Mouse (Mus musculus) left cerebral cortex, adult 9 months (tissue): Measurements from ENCODE around the gene Efcc1.

ENCODE experiments used
- DNase-seq, 2 experiments: peaks; one replicate each; pipeline ENCODE4 v3.0.0; 2022; ENCODE audit warnings: low spot score in 2 of 2

The Efcc1 gene

DNA sequence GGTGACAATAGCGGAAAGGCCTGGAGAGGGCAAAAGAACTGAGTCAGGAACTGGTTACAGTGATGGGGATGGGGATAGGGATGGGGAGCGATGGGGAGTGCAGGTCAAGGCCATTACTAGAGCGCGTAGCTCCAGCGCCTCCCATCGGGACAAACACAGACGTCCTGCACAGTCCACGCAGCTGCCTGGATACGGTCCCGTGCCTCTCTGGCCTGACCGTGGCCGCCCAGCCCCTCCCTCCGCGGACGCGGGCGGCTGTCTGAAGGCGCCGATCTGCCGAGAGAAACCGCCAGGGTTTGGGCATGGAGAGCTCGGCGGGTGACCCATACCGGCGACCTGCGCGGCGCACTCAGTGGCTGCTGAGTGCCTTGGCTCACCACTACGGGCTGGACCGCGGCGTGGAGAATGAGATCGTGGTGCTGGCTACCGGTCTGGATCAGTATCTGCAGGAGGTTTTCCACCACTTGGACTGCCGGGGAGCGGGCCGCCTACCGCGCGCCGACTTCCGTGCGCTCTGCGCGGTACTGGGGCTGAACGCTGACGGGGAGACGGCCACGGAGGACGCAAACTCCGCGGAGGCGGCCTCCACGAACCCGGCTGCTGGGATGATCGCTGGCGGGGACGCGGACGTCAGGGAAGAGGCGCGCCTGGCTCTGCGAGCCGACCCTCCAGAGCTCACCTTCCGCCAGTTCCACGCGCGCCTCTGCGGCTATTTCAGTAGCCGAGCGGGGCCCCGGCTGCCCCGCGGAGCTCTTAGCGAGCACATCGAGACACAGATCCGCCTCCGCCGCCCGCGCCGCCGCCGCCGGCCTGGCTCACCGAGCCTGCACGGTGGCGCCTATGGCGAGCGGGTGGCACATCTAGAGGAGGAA is at the start of gene Efcc1:
TSS of gene Efcc1 (plus strand) at position 279 of the 872 bp plus-strand sequence.
- DNase-seq = peak in 1 of 2 experiments; percentile 63

DNA sequence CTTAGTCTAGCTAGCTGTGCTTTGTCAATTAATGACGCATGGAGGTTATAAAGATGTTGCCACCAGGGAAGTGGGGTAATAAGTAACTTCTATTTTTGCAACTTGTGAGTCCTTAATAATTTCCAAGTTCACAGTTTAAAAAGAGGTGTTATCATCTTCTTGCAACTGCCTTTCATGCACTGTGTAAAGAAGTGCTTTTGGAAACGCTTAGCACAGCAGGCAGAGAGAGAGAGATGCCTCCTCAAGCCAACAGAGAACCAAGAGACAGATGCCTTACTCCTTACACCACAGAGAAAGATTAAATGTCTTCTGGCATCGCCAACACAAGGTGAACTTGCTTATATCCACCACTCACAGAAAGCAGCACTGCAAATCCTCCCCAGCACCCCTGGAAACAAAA is 34.7 kb upstream of the Efcc1 start:
- DNase-seq = no peak

DNA sequence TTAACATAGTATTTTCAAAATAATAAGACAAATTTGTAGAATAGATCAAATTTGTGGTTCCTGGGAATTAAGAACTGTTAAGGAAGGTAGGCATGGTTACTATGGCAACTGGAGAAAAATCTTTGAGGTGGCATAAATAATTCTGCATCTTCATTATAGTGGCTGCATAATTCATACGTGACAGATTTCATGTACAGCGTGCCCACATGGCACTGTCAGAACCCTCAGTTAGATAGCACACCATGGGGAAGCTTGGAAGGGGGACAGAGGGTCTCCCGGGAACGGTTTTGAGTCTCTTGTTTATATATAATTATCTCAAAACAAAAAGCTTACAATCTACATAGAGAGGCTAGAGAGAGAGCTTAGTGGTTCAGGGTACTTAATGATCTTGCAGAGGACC is 34.1 kb upstream of the Efcc1 start:
- no peak for DNase-seq

DNA sequence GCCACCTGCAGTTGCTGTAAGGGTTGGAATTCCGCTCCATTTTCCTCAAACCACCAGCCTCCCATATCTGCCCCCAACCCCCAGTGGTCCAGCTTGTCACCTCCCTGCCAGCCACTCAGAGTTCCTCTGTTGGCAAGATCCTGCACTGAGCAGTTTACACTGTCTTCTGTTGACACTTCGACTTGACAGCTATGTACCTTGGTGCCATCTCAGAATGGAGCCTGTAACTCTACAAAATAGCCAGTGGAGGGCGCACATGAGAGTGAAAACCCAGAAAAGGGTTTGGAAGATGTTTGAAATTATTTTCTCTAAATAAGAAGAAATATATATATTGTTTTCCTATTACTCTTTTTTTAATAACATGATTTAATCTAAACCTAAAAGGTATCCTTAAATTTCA is 24.4 kb upstream of the Efcc1 start:
- DNase-seq = no peak

DNA sequence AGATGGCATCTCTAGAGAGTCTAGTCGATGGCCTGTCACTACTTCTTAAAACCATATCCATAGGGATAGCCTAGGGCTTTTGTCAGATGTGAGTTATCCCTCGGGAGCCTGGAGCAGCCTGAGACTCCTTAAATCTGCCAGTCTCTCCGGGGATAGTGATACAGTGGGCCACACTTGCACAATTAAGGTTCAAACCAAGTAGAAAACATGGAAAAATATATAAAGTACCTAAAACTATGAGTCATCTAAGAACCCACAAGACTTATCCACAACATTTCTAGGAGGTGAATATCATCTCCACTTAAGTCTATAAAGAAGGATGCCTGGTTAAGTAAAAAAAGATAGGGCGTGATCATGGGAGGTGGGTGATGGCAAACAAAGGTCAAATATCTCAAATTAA is 18.4 kb upstream of the Efcc1 start:
- no peak for DNase-seq

DNA sequence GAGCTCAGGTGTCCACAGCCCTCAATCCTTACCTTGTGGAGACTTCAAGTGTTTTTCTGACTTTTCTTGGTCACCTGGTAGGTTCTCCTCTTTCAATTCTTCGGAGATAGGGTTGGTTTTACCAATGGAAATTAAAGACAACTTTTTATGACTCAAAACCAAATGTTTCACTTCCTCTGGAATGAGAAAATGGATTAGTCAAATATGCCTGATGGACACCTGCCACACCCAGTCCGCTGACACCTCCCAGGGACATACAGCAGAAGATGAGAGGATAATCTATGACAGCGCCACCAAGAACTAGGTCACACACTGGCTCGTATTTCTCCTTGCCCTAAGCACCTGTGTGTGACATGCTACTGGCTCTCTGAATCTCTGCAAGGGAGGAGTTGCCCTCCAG is 16.6 kb upstream of the Efcc1 start:
- DNase-seq = no peak

DNA sequence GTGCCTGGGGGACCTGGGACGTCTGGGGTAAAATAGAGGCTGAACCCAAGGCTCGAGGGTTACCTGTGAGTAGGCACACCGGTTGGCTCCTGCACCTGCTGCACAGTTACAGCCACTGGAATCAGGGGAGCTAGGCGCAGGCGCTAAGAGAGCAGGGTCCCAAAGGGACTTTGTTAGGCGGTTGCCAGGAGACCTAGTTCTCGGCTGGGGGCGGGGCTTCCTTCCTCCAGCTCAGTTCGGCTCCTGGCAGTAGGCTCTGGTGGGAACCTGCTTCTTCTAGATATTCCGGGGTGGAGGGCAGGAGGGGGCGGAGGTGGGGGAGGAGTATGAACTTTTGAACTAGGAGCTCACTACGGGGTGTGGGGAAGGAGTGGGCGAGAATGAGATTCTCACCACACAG is 8.0 kb upstream of the Efcc1 start:
- DNase-seq = peak in 1 of 2 experiments; percentile 19

DNA sequence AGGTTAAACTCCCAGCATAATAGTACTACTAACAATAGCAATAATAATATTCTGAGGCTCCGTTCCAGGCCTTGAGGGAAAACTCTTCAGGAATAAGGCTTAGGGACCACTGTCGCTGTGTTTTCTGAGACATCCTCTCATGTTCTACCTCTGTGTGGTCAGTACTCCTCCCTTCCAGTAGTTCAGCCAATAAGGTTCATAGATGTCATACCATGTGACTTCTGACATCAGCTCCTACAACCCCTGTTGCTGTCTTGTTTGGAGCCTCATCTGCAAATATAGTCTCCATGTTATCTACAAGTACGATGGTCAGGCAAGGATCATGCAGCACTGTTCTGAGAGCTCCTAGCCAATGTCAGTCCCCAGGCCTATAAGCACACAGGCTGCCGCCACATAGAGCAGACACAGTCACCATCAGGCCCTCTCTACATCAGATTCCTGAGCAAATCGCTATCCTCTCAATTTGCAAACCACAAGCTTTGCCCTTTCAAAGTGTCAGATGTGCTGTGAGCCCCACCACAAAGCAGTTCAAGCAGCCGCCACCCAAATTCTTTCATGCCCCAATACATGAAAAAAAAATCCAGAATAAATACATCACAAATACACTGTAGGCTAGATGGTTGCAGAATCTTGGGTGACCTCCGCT is 5.3 kb upstream of the Efcc1 start:
- DNase-seq = no peak

DNA sequence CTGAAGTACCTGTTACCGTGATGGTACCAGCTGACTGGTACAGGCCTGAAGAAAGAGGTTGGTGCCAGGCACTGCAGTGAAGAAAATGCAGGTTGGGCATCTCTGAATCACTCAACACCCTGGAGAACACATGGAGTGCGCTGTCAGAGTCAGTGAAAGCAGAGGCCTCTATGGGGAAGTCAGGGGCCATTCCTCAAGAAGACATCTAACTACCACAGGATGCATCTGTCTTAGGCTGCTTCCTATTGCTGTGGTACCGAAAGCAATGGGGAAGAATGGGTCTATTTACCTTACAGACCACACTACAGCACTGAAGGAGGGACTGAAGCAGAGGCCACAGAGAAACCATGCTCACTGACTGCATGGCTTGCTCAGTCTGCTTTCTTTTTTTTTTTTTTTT is 2.6 kb upstream of the Efcc1 start:
- DNase-seq = no peak

DNA sequence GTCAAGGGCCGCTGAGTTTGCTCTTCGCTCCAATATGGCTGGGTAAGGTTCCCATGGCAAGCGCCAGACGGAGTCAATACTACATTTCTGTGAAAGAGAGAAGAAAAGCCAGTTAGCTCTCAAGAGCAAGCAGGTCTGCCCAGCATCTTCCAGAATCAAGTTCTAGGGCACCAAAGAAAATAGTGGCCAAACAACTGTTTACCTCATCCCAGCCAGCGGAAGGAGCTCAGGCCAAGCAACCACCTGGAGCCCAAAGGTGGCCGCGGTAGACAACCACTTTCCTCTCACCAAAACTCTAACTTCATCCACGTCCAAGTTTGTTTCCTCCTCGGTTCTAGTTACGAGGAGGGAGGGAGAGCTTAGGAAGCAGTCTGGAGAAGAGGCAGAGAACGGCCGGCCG is 528 bp upstream of the Efcc1 start:
- DNase-seq = no peak

DNA sequence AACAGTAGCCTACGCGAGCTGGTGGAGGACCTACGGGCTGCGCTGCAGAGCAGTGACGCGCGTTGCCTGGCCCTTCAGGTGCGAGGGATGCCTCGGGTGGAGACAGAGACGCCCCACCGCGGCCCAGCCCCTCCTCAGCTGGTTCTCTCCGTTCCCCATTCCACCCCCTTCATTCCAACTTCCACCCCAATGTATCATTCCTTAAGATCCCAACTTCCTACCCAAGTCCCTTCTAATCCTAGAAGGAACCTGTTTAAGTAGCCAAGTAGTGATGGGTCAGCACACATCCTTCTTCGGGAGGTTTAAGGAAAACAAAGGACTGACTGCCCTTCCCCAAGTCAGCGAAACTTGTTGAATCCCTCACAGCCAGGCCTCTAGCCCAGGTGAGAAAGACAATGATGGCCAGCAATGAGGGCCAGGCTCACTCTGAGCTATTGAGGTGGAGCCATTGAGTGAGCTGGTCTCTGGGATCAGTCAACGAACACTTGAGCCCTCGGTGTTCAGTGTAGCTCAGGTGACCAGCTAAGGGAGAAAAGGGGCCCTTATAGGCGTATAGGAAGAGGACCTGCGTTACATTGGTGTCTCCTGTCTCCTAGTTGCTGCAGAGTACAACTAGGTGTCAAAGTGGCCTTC is 910 bp downstream of the Efcc1 start:
- DNase-seq = peak in 1 of 2 experiments; percentile 5

DNA sequence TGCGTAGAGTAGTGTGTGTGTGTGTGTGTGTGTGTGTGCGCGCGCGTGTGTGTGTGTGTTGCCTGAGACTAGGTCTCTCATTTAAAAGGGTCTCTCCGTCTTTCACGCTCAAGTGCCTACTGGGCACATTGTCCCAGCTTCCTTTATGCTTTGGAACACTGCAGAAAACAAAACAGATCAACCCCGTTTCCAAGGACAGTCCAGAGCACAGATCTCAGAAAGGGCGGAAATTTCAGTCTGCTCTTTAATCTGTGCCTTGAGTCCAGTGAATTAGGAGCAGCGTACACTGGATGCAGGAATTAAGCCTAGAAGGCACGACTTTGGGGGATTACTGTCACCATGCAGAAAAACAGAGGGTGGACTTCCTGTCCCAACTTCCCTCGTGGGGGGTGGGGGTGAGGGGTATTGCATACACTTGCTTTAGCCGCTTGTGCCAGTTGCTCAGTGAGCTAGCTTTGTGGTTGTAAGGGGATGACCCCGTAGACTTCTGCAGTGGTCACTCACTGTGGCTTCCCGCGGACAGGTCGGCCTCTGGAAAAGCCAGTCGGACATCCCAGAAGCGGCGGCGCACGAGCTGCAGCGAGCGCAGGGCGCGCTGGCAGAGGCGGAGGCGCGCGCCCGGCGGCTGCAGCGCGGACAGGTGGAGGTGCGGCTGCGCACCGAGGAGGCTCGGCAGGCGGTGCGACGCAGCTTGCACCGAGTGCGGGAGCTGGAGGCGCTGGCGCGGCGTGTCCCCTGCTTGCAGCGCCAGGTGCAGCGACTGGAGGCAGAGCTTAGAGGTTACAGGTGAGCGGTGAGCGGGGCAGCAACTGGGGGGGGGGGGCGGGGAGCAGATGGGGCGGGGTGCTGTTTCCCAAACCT is 1.7 kb downstream of the Efcc1 start:
- DNase-seq = peak in 1 of 2 experiments; percentile 16

DNA sequence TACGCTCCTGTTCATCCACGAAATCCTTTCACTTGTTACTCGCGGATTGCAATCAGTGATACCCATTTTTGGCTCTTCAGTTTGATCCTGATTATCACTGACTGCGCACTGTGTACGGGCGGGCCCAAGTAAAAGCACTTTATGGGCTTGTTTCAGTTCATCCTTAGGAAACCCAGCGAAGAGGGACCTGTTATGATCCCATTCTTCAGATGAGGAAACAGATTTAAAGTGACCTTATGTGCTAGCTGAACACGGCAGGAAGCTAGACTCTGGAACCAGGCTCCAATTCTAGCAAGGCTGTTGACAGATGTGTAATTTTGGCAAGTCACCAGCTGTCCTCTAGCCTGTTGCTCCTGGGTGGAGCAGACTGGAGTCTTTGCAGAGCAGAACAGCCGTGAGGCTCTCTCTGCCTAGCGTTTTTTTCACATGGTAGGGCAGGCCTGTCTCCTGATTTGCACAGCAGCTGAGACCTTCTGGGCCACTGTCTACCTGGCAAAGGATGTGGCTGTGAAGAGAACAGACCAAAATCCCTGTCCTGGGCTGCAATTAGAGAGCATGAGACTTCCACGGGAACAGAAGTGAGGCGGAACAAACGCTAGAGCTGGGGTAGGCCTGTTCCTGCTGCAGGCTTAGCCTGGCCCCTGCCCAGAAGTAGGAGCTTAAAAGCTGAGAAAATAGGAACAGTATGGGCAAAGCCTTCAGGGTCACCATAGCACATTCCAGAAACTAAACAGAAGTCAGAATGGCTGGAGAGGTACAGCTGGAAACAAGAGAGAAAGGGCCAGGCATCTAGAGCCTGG is 2.7 kb downstream of the Efcc1 start:
- DNase-seq = peak in 1 of 2 experiments; percentile 17

DNA sequence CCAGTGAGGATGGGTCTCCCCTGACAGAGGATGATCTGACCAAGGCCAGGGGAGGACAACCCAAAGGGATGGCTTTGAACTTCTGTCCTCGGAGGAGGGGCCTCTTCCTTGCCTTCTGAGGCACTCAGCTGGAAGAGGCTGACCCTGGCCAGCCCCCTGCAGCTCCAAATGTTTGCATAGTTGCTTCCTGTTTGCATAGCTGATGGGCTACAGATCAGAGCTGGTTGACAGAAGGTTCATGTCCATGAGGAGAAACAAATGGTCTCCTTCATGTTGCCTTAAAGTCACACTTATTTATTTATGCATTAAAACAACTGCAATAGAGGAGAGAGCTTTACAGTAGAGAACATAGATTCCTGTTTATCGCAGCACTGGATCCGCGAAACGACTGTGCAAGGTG is 3.5 kb downstream of the Efcc1 start:
- DNase-seq = no peak

DNA sequence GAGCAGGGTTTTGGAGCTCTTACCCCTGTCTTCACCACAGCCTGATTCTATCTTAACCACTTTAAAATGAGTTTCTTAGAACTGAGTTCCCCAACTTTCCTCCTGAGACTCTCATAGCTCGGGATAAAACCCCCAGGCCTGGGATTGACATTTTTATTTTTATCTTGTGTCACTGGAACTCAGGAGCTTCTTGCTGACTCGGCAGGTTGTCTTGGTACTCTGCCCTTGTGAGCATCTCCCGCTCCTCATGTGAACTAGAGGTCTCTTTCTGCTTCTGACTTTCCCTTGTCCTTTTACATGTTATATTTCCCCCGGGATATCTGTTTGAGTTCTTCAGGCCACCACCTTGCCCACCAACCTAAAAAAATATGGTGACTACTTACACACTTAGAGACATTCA is 6.3 kb downstream of the Efcc1 start:
- DNase-seq = no peak

DNA sequence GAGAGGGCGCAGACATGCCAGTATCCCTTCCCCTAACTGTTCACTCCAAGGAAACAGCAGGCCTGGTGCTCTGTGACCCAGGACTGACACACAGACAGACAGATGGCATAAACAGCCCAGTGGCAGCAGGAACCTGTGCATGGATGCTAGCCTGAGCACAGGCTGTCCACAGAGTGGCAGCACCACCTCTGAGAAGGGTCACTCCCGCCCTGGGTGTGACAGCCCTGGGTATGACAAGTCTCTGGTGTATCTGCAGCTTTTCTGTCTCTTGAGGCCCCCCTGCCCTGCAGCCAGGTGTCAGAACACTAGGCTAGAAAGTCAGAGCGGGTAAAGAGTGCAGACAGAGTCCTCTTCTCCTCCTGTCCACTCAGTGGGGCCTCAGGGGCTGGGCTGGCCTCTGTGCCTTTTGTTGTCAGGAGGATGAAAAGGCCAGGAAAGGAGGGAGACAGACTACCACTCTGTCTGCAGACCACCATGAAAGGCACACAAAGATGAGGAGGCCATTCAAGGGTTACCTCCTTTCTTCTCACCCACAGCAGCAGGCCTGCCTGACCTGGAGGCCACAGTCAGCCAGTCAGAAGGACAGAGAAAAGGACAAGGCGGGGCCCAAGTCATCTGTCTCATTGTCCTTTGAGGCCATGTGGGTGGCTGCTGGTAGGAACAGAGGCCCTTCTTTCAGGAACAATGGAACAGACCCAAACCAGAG is 7.4 kb downstream of the Efcc1 start:
- DNase-seq = peak in 1 of 2 experiments; percentile 11

DNA sequence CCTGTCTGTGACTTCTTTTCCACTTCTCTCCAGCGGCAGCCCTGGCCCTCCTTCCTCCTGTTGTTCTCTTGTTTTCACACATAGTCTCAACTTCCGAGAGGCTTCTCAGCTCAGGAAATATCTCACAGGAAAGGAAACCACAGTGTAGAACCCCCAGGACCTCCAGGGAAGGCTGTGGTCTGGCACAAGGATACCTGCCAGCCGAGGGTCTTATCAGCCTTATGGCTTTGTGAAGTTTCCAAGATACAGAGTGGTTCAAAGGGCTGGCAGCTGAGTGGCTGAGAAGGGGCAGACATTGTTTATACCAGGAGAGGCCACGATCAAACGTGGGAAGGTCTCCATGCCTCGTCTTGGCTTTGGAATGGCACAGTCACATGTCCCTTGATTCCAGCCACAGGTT is 9.2 kb downstream of the Efcc1 start:
- DNase-seq = no peak

DNA sequence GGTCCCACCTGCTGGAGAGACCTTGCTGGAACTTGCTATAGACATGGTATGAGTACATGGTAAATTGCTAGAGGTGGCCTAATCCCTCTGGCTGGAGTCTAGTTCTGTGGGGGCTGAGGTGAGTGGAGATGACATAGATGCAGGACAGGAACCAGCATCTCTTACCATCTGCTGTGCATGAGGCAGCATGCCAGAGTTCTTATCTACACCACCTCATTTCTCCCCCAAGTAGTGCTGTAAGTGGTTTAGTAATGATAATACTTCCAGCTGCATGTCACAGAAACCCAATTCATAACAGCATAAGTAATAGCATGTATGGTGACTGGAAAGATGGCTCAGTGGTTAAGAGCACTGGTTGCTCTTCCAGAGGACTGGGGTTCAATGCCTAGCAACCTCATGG is 9.8 kb downstream of the Efcc1 start:
- no peak for DNase-seq

DNA sequence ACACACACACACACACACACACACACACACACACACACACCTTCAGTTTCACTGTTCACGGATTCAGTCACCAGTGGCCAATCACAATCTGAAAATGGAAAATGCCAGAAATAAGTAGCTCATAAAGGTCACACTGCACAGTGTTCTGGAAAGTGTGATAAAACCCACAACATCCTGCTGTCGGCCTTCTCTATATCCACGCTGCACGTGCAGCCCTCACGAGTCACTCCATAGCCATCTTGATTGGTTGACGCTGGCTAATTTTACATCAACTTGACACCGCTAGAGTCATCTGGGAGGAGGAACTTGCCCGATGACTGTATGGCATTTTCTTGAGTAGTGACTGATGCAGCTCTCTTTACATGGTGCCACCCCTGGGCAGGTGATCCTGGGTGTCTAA is 11.3 kb downstream of the Efcc1 start:
- no peak for DNase-seq

DNA sequence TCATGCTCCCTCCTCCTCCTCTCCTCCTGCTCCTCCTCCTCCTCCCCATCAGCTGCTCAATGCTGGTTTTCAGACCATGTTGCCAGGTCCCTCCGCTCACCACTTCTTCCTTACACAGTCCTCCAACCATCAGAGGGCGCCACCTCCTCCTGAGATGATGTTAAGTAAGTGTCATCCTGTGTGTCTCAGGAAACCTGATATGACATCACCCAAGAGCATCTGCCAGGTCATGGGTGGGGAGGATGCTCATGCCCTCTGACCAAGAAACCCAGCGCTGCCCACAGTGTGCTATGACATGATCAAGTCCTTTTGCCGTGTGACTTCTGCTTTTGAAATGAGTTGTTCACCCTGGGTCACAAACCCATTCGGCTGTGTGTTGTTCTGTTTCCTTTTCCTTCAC is 12.1 kb downstream of the Efcc1 start:
- no peak for DNase-seq
